Mouse (Mus musculus) CH12.LX (cell line): ENCODE data around the gene Brd3os. TPM values are rescaled to one million over a fixed set of nuclear protein-coding genes. Genes with fewer than 3 reads are reported as not detected.

Experiments used
- DNase-seq: peaks from one replicate; pipeline ENCODE4 v3.0.0-alpha.2; 2013; ENCODE audit errors: extremely low read depth
- H3K27ac ChIP-seq: 2 replicates; pipeline ENCODE4 v1.5.1; 2012; ENCODE audit warnings: low read depth, mild to moderate bottlenecking, control low read depth, moderate library complexity; ENCODE audit not compliant: insufficient read depth
- H3K27me3 ChIP-seq: replicated peaks from 2 replicates; pipeline ENCODE3; 2012; ENCODE audit warnings: inconsistent platforms
- H3K36me3 ChIP-seq, 2 experiments: replicated peaks in 1 of 2; 2 replicates each; pipeline versions ENCODE3 to v1.6.1; 2012; ENCODE audit warnings: inconsistent platforms in 1 of 2, low read length in 1 of 2, mild to moderate bottlenecking in 1 of 2, mixed read lengths in 1 of 2, moderate library complexity in 1 of 2; ENCODE audit not compliant: control insufficient read depth in 1 of 2, insufficient read depth in 1 of 2
- H3K4me1 ChIP-seq, 2 experiments: 2 replicates each; pipeline ENCODE4 v1.6.1; 2012; ENCODE audit warnings: inconsistent platforms in 1 of 2, moderate library complexity in 1 of 2; ENCODE audit not compliant: insufficient read depth in 2 of 2, control insufficient read depth in 1 of 2
- H3K4me2 ChIP-seq: 2 replicates; pipeline ENCODE4 v1.6.1; 2012; ENCODE audit warnings: low read depth, mild to moderate bottlenecking, control low read depth; ENCODE audit not compliant: poor library complexity, insufficient read depth, severe bottlenecking
- H3K4me3 ChIP-seq, 3 experiments: fragments of 150-350 bp in 1 of 3; sonication (generic) in 1 of 3; replicated peaks in 1 of 3; 2 replicates each; pipeline versions ENCODE3 to v1.5.1; 2011 to 2012; ENCODE audit warnings: low read depth in 2 of 3, low read length in 2 of 3, mild to moderate bottlenecking in 2 of 3, moderate library complexity in 2 of 3, control low read depth in 1 of 3, improper control_type of control experiment in 1 of 3, inconsistent platforms in 1 of 3, mixed read lengths in 1 of 3; ENCODE audit not compliant: poor library complexity in 1 of 3
- H3K79me2 ChIP-seq: replicated peaks from 2 replicates; pipeline ENCODE4 v1.6.1; 2012; ENCODE audit warnings: mild to moderate bottlenecking, moderate library complexity; ENCODE audit not compliant: control insufficient read depth, poor library complexity, insufficient read depth, severe bottlenecking; ENCODE audit errors: extremely low read depth
- H3K9ac ChIP-seq: 2 replicates; pipeline ENCODE4 v1.6.1; 2012; ENCODE audit warnings: low read depth, mild to moderate bottlenecking, control low read depth, moderate library complexity; ENCODE audit not compliant: insufficient read depth
- H3K9me3 ChIP-seq: replicated peaks from 2 replicates; pipeline ENCODE3; 2012; ENCODE audit warnings: low read length, inconsistent platforms, mixed read lengths
- BHLHE40 ChIP-seq: IDR thresholded peaks from 2 replicates; pipeline ENCODE4 v1.6.1; 2011; ENCODE audit warnings: mild to moderate bottlenecking, low read depth, low read length, improper control_type of control experiment
- CHD2 ChIP-seq: IDR thresholded peaks from 2 replicates; pipeline ENCODE4 v1.6.1; 2011; ENCODE audit warnings: low read length, improper control_type of control experiment
- ELF1 ChIP-seq: IDR thresholded peaks from 2 replicates; pipeline ENCODE4 v1.6.1; 2014; ENCODE audit warnings: low read depth, mild to moderate bottlenecking, inconsistent platforms, low read length, improper control_type of control experiment
- HCFC1 ChIP-seq: IDR thresholded peaks from 2 replicates; pipeline ENCODE4 v1.6.1; 2012; ENCODE audit warnings: low read depth, mild to moderate bottlenecking, inconsistent platforms, low read length, improper control_type of control experiment
- IRF4 ChIP-seq: IDR thresholded peaks from 2 replicates; pipeline ENCODE4 v1.6.1; 2014; ENCODE audit warnings: low read depth, mild to moderate bottlenecking, inconsistent platforms, low read length, improper control_type of control experiment
- JUN ChIP-seq: IDR thresholded peaks from 2 replicates; pipeline ENCODE4 v1.6.1; 2011; ENCODE audit warnings: low read depth, mild to moderate bottlenecking, low read length, improper control_type of control experiment, moderate library complexity; ENCODE audit not compliant: insufficient read depth
- MAZ ChIP-seq: IDR thresholded peaks from 2 replicates; pipeline ENCODE4 v1.6.1; 2012; ENCODE audit warnings: low read depth, mild to moderate bottlenecking, inconsistent platforms, low read length, improper control_type of control experiment, moderate library complexity
- NRF1 ChIP-seq: IDR thresholded peaks from 2 replicates; pipeline ENCODE4 v1.6.1; 2014; ENCODE audit warnings: low read depth, mild to moderate bottlenecking, inconsistent platforms, low read length, improper control_type of control experiment, moderate library complexity
- POLR2AphosphoS2 ChIP-seq: IDR thresholded peaks from 2 replicates; pipeline ENCODE4 v1.6.1; 2011; ENCODE audit warnings: low read depth, low read length, improper control_type of control experiment
- RAD21 ChIP-seq: IDR thresholded peaks from 2 replicates; pipeline ENCODE4 v1.6.1; 2011; ENCODE audit warnings: low read depth, mild to moderate bottlenecking, low read length, improper control_type of control experiment, moderate library complexity
- RCOR1 ChIP-seq: conservative IDR thresholded peaks from 2 replicates; pipeline ENCODE4 v1.6.1; 2012; ENCODE audit warnings: low read depth, mild to moderate bottlenecking, inconsistent platforms, low read length, improper control_type of control experiment
- SIN3A ChIP-seq: IDR thresholded peaks from 2 replicates; pipeline ENCODE4 v1.6.1; 2012; ENCODE audit warnings: low read length, improper control_type of control experiment, inconsistent platforms
- USF1 ChIP-seq: IDR thresholded peaks from 2 replicates; pipeline ENCODE4 v1.6.1; 2014; ENCODE audit warnings: low read depth, mild to moderate bottlenecking, inconsistent platforms, low read length, improper control_type of control experiment
- ZC3H11A ChIP-seq: IDR thresholded peaks from 2 replicates; pipeline ENCODE4 v1.6.1; 2012; ENCODE audit warnings: low read depth, mild to moderate bottlenecking, inconsistent platforms, low read length, improper control_type of control experiment
- ZKSCAN1 ChIP-seq: IDR thresholded peaks from 2 replicates; pipeline ENCODE4 v1.6.1; 2012; ENCODE audit warnings: low read depth, inconsistent platforms, low read length, improper control_type of control experiment, borderline replicate concordance
- ZNF384 ChIP-seq: IDR thresholded peaks from 2 replicates; pipeline ENCODE4 v1.6.1; 2012; ENCODE audit warnings: low read depth, low read length, improper control_type of control experiment, inconsistent platforms
- dilution Hi-C: fragments of 300-500 bp; cut with MboI; formaldehyde crosslinking; loops from 2 replicates; pipeline ENCODE4 v1.14.3; 2020; ENCODE audit warnings: low sequenced_read_pairs; ENCODE audit not compliant: extremely low pct_unique_long_range_greater_than_20kb, extremely low pct_ligation_motif_present
- in situ Hi-C: fragments of 300-500 bp; cut with MboI; formaldehyde crosslinking; loops from 3 replicates; pipeline ENCODE4 v1.14.3; 2019; ENCODE audit warnings: low sequenced_read_pairs, low pct_ligation_motif_present, low pct_unique_long_range_greater_than_20kb, mixed read lengths
- polyA plus RNA-seq: library from polyadenylated mRNA; unstranded; fragments of >175 nt; gene quantifications from 2 replicates; pipeline ENCODE4 v1.2.1, GENCODE M21; 2012; ENCODE audit warnings: low read depth; ENCODE audit not compliant: insufficient read length
- total RNA-seq, 2 experiments: library from RNA; depleted of rRNA; stranded (reverse); fragments of 300-350 nt in 1 of 2; fragments of >200 nt in 1 of 2; gene quantifications; 2 replicates each; pipeline ENCODE4 v1.2.3; 2012 to 2014

Brd3os gene
- total and polyA plus RNA-seq, 3 experiments, result 1.2 to 2.1 (median 1.8) TPM

DNA sequence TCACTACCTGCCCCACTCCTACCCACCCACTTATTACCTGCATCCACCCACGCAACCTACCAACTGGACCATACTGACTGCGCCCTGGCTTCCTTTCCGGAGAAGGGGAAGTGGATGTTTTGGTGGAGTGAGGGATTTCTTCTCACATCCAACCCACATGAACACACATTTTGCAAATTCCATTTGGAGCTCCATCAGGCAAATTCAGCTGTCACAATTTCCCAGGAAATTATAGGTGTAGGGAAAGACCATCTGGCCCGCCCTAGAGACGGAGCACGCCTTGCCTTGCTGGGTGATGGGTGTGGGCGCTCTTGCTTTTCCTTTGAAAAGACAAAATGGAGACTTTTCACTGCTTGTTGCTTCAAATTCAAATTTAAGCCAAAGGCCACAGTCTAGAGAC is 11.5 kb upstream of the Brd3os start:
- no peak overlapping the region for H3K27ac ChIP-seq
- no peaks in the 10 kb centered on the region for H3K9me3 ChIP-seq
- no peaks in the 10 kb centered on the region for H3K27me3 ChIP-seq
- H3K36me3 ChIP-seq, result no peaks in the 10 kb centered on the region
- peaks cover 12% of the 10 kb centered on the region for H3K79me2 ChIP-seq
- H3K9ac ChIP-seq, result no peak overlapping the region
- H3K4me1 ChIP-seq, result peaks cover 12 to 48% of the 10 kb centered on the region in 2 experiments
- dilution Hi-C loops (no loop called here), in situ Hi-C loops (loop anchor here (25.0 kb wide), 1 partner anchor 343 kb away; the partner anchor contains the start of gene Adamtsl2)
- no peak overlapping the region for H3K4me2 ChIP-seq
- TF ChIP-seq JUN, result no peak
- TF ChIP-seq CHD2, result no peak
- TF ChIP-seq MAZ, result no peak
- no peak for TF ChIP-seq USF1
- TF ChIP-seq RCOR1, result no peak
- TF ChIP-seq SIN3A, result no peak
- no peak for TF ChIP-seq ELF1
- no peak for TF ChIP-seq HCFC1
- no peak for TF ChIP-seq RAD21
- TF ChIP-seq BHLHE40, result no peak
- no peak for TF ChIP-seq POLR2AphosphoS2
- no peak for TF ChIP-seq ZC3H11A
- TF ChIP-seq, all 38 proteins: peak for 0
- DNase-seq, result no peak
- H3K4me3 ChIP-seq, result no peak overlapping the region

DNA sequence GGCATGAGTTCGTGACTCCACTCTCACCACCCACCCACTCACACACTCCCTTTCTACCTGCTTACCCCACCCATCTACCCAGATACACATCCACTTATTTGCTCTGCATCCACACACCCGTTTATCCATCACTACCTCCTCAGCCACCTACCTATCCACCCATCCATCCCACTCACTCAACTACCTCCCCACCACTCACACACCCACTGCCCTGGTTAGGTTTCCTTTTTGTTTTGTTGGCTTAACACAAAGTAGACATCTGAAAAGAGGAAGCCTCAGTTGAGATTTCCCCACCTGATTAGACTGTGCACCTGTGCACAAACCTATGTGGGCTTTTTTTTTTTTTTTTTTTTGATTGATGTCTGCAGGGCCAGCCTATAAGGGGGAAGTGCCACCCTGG is 9.5 kb upstream of the Brd3os start:
- Histone ChIP-seq H3K36me3 (no peaks in the 10 kb centered on the region), H3K27ac (no peak overlapping the region), H3K4me2 (no peak overlapping the region), H3K27me3 (no peaks in the 10 kb centered on the region), H3K4me3 (no peak overlapping the region), H3K9me3 (no peaks in the 10 kb centered on the region), H3K4me1 (peaks cover 11 to 44% of the 10 kb centered on the region in 2 experiments), H3K9ac (no peak overlapping the region), H3K79me2 (no peaks in the 10 kb centered on the region)
- DNase-seq, result no peak
- TF ChIP-seq JUN (no peak), RCOR1 (no peak), NRF1 (no peak), ZKSCAN1 (no peak), IRF4 (no peak), SIN3A (no peak), ZNF384 (peak; percentile 85)
- in situ Hi-C loops, result loop anchor here (25.0 kb wide), 1 partner anchor 345 kb away; the partner anchor contains the start of gene Adamtsl2
- dilution Hi-C loops, result no loop called here
